Mouse (Mus musculus): Measurements from ENCODE around the gene Stap1. TPM values are rescaled to one million over a fixed set of nuclear protein-coding genes. Genes with fewer than 3 reads are reported as not detected.

Stap1 gene
- polyA plus RNA-seq, 1 experiment = 1.3 TPM

DNA sequence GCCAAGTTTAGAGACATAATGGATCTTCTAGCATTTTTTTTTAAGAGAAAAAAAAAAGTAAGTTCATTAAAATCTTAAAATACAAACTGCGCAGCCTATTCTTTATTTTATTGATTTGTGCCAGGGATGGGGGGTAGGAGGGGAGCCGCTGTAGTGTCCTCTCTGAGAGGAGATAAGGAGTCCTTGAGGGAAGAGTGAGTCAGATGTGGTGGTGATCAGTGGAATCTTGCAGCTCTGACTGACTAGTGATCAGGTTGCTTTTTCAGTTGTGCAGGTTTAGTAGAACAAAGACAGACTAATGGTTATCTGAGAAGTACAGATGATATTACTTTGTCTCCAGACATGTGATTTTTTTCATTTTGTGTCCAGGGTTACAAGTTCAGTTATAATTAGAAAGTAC, 41.5 kb downstream of the Stap1 start:
- TF ChIP-seq CTCF (IDR thresholded peaks at IDR 0.05; ENCODE audit: borderline replicate concordance, insufficient read depth, low read length) = no peak
- TF ChIP-seq POLR2A (IDR thresholded peaks at IDR 0.05; ENCODE audit: low read depth, low read length) = no peak
- no peaks in the 10 kb centered on the region for H3K4me1 ChIP-seq (ENCODE audit: control insufficient read depth, insufficient read depth, low read length)
- H3K27ac ChIP-seq (ENCODE audit: insufficient read depth, low read length) = no peak overlapping the region
- no peak overlapping the region for H3K4me3 ChIP-seq (ENCODE audit: insufficient read depth, low read length)

DNA sequence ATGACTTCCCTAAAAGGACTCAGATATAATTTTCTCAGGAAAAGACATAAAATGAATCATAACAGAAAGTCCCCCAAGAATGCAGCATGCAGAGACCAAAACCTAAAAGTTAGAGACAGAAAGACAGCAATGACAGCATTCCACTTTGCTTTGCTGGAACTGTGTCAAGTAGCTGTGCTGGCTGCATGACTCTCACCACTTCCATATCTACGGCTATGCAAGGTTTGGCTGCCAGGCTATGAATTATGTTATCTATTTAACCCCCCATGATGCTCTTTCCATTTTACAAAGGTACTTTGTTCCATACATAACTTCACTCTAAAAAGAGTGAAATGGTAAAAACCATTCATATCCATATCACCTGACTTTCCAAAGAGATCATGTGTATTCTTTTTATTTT, 42.5 kb downstream of the Stap1 start:
- no peak for TF ChIP-seq CTCF (IDR thresholded peaks at IDR 0.05; ENCODE audit: borderline replicate concordance, insufficient read depth, low read length)
- no peak for TF ChIP-seq POLR2A (IDR thresholded peaks at IDR 0.05; ENCODE audit: low read depth, low read length)
- H3K4me1 ChIP-seq (ENCODE audit: control insufficient read depth, insufficient read depth, low read length) = no peaks in the 10 kb centered on the region
- no peak overlapping the region for H3K4me3 ChIP-seq (ENCODE audit: insufficient read depth, low read length)
- H3K27ac ChIP-seq (ENCODE audit: insufficient read depth, low read length) = peak overlapping the region; percentile 93; the same call in 1 of the 2 replicates

DNA sequence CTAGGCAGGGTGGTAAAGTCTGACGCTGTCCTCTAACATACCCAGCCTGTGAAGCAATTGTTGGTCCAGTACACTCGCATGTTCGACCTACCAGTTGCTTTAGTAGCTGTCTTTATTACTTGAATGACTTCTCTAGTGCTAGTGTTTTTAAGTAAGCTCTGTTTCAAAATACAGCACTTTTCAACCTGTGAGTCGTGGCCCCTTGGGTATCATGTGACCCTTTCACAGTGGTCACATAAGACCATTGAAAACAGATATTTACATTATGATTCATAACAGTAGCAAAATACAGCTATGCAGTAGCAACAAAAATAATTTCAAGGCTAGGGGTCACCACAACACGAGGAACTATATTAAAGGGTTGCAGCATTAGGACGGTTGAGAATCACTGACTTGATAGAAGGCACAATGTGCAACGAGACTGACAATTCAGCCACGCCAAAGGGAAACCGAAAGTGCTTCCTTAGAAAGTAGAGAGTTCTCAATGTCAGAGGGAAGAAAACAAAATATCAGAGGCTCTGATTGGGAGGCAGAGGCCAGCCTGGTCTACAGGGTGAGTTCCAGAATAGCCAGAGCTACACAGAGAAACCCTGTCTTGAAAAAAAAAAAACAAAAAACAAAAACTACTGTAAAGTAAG, 47.0 kb downstream of the Stap1 start:
- TF ChIP-seq POLR2A (IDR thresholded peaks at IDR 0.05; ENCODE audit: low read depth, low read length) (no peak), CTCF (IDR thresholded peaks at IDR 0.05; ENCODE audit: borderline replicate concordance, insufficient read depth, low read length) (no peak)
- Histone ChIP-seq H3K27ac (ENCODE audit: insufficient read depth, low read length) (no peak overlapping the region), H3K4me3 (ENCODE audit: insufficient read depth, low read length) (no peak overlapping the region), H3K4me1 (ENCODE audit: control insufficient read depth, insufficient read depth, low read length) (no peaks in the 10 kb centered on the region)

DNA sequence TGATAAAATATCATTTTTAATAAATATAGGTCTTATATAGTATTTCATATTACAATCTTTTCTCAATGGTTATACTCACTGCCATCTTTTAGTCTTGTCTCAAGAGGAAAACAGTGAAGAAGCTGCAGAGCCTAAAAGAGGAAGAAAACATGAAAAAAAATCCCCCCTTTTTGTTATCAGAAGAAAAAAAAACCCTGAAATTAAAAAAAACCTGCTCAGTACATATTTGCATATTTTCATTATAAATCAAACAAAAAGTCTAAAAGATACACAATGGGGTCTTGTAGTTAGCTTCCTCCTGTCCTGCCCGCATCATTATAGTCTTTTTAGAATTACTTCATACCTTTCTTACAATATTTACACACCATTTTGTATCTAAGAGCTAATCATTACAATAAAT, 57.2 kb downstream of the Stap1 start:
- TF ChIP-seq POLR2A (IDR thresholded peaks at IDR 0.05; ENCODE audit: low read depth, low read length) = no peak
- no peak for TF ChIP-seq CTCF (IDR thresholded peaks at IDR 0.05; ENCODE audit: borderline replicate concordance, insufficient read depth, low read length)
- Histone ChIP-seq H3K4me3 (ENCODE audit: insufficient read depth, low read length) (no peak overlapping the region), H3K27ac (ENCODE audit: insufficient read depth, low read length) (no peak overlapping the region), H3K4me1 (ENCODE audit: control insufficient read depth, insufficient read depth, low read length) (no peaks in the 10 kb centered on the region)

DNA sequence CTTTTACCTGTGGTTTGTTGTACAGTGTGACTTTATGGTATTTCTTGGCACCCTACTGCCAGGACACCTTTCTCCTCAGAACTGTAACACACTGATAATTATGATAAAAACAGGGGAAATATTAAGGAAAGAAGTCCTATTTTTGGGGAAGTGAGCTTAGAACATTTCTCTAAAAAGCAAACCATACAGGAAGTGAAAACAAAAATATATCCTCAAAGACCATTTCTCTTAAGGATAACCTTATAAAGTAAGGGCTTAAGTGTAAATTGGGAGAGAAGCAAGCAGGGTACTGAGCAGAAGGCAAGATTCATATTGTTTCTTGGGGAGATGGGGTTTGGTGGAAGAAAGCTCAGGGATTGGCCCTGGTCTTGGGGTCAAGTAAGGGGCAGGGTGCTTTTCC, 58.3 kb downstream of the Stap1 start:
- no peak for TF ChIP-seq POLR2A (IDR thresholded peaks at IDR 0.05; ENCODE audit: low read depth, low read length)
- no peak for TF ChIP-seq CTCF (IDR thresholded peaks at IDR 0.05; ENCODE audit: borderline replicate concordance, insufficient read depth, low read length)
- Histone ChIP-seq H3K4me3 (ENCODE audit: insufficient read depth, low read length) (no peak overlapping the region), H3K4me1 (ENCODE audit: control insufficient read depth, insufficient read depth, low read length) (no peaks in the 10 kb centered on the region), H3K27ac (ENCODE audit: insufficient read depth, low read length) (no peak overlapping the region)

Other genes with a start within 250 kb of the Stap1 start
- gene Cenpc1, start 6.2 kb upstream of the Stap1 start, polyA plus RNA-seq (2011; ENCODE audit: insufficient read length, low read depth, missing spikeins) = 32.0 and 32.3 TPM in 2 replicates
- 68.7 and 86.8 TPM in 2 replicates for gene Uba6, start 101.1 kb downstream of the Stap1 start, polyA plus RNA-seq (2011; ENCODE audit: insufficient read length, low read depth, missing spikeins)
- gene Gnrhr, start 126.2 kb downstream of the Stap1 start, polyA plus RNA-seq (2011; ENCODE audit: insufficient read length, low read depth, missing spikeins) = not detected in 2 replicates
- gene Tmprss11c, start 217.6 kb downstream of the Stap1 start, polyA plus RNA-seq (2011; ENCODE audit: insufficient read length, low read depth, missing spikeins) = not detected in 2 replicates